Mouse (Mus musculus): ENCODE results near the gene Myo1a.

DNA sequence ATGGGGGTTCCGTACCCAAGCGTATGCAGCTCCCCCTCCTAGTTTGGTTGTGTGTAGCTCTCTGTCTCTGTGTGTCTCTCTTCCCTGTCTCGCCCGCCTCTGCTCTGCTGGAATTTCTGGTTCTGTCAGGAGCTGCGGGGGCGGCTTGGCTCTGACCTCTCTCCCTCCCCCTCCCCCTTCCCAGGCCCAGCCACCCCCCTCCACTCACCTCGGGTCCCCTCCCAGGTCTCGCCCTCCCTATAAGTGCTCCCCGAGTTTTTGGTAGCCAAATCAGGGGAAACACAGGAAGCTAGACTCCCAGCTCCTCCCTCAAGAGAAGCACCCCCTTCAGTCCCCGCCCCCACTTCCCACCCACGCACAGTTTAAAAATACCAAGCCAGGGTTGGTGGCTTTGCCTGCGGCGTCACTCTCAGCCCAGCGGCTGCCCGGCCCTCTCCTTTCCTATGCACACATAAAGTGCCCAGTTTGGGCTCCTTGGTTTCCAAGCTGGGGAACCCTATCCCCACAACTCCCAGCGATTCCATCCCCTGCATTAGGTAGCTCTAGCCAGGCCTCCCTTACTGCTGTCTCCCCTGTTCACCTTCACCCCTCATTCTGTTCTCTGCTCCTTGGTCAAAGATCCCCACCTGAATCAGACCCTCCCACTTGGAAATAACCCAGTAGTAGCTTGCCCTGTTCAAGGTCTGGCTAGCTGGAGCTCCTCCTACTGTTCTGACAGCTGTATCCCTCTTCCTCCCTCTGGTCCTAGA, 42.9 kb upstream of the Myo1a start:
- no peak for TF ChIP-seq USF1 (IDR thresholded peaks at IDR 0.05; ENCODE audit: low read depth)
- TF ChIP-seq SRF (IDR thresholded peaks at IDR 0.05; ENCODE audit: control insufficient read depth, insufficient read length, low read depth), result no peak
- TF ChIP-seq POLR2A (IDR thresholded peaks at IDR 0.05; ENCODE audit: insufficient read length, low read depth), result peak; percentile 15
